Mouse (Mus musculus): ENCODE results near the gene Tiam1. TPM values are rescaled to one million over a fixed set of nuclear protein-coding genes. Genes with fewer than 3 reads are reported as not detected.

Tiam1 gene
- total RNA-seq, 2 experiments from 2014 or later = 4.7 to 7.1 TPM

DNA sequence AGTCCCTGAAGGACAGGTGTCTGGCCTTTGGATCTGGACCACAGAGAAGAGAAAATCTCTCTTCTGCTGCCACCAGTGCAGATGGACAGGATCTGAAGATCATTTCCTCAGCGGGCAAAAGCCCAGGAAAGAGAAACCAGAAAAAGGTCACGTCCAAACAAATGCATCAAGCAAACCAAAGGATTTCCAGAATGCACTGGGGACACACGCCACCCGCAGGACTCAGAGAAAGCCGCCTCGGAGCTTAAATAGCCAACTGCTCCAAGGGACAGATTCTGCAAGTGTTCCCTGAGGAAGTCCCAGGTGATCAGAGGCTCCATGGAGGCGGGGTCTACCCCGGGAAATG, 119.9 kb downstream of the Tiam1 start:
- DNase-seq = no peak
- intact Hi-C loops (cut with DNase I; ENCODE audit: low total_unique reads) = no loop called here

DNA sequence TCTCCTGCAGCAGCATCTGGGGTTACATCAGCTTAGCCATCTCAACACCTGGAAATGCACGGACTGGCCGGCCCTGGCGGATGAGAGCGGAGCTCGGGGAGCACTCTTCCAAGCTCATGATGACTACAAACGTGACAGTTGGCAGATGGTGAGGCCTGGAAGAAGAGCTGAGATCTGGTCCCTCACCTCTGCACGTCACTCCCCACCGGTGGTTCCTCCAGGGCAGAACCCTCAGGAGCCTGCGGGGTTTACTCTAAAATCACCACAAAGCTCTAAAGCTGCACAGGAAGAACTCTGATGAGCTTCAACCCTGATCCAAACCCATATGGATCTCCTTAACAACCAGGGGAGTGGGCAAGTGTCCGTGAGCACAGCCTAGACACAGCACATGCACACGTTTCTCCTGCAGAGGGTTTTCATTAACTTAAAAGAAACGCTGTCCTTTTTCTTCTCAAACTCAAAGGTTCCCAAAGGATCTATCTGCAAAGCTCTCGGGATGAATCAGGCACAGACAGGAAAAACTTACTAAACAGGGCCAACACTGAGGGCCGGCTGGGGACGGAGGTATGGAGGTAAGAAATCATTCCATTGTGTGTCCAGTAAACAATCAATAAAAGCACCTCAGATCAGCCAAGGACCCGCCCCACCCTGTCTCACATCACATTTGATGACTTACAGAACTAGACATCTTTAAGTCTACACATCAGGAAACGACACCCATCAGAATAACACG, 120.5 kb downstream of the Tiam1 start:
- intact Hi-C loops (cut with DNase I; ENCODE audit: low total_unique reads) = no loop called here

DNA sequence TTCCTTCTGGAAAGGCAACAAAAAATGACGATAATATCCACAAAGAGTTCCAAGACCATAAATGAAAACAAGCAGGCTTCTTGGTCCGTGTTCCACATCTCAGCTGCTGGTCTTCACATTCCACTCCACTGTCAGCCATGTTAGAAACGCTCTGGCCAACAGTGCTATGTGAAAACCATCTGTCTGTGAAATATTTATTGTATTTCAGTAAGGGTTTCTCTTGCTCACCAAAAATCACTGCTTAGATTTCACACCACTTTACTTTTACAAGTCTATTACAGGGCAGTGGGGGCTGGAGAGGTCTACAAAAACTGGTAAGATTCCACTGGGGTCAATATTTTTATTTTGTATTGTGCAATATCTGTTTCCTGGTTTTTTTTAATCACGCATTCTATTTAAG, 127.5 kb downstream of the Tiam1 start:
- intact Hi-C loops (cut with DNase I; ENCODE audit: low total_unique reads) = no loop called here
- DNase-seq = no peak

More for the DNA sequence above, 120.5 kb downstream of the Tiam1 start:
- DNase-seq = no peak

DNA sequence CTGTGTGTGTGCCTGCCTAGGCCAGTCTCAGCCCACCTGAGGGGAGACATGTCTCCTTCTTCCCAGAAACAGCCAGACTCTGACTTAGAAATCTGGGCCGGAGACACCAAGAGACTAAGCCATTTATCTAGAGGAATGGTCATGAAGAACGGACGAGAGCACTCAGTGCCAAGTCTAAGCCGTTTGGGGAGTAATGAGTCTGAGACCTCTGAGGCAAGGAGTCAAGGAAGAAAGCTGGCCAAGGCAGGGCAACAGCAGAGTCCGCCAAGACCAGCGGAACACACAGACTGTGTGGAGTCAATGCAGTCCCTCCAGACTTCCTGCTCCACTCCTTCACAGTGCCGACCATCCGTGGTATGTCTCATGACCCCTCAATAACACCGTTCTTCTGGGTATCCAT, 129.0 kb downstream of the Tiam1 start:
- DNase-seq = no peak
- intact Hi-C loops (cut with DNase I; ENCODE audit: low total_unique reads) = no loop called here

DNA sequence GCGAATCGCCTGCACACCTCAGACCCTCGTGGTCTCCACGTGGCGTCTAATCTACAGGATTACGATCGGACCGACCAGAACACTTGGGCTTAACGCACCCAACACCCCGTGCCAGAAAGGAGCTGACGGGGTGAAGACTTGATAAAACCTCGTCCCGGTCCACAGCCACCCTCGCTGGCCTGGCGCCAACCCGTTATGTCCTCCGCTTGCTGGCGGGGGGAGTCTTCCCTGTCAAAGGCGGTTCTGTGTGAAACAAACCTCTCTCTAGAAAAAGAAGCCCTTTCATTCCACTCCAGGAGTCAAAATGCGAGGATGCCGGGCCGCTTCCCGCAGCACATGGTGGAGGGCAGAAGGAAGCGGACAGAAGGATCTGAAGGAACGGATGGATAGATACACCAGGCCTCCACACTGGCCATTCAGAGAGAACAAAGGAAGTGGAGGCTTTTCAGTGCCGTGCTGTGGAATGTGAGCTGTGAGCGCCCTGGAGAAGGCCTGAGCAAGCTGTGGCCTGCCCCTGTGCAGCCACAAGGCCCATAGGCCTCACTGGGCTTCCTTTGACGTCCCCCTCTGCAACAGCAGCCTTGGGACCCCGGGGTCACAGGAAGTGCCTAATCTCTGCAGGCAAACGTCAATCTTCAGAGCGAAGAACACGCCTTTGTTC, 131.9 kb downstream of the Tiam1 start:
- no peak for DNase-seq
- intact Hi-C loops (cut with DNase I; ENCODE audit: low total_unique reads) = no loop called here

DNA sequence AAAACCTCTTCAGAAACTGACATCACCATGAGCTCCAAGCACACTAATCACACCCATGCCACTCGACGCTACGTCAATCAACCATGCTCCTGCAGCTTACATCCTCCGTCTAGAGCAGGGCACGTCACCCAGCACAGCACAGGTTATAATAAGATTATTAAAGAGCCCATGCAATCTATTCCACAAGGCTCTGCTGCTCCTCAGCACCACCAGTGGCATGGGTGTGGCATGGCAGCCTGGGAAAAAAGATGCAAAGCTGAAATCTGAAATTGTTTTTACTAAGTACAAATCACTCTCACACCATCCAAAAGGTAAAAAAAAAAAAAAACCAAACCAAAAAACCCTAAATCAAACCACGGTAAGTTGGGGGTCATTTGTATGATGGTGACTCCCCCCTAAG, 135.1 kb downstream of the Tiam1 start:
- no peak for DNase-seq
- intact Hi-C loops (cut with DNase I; ENCODE audit: low total_unique reads) = no loop called here

DNA sequence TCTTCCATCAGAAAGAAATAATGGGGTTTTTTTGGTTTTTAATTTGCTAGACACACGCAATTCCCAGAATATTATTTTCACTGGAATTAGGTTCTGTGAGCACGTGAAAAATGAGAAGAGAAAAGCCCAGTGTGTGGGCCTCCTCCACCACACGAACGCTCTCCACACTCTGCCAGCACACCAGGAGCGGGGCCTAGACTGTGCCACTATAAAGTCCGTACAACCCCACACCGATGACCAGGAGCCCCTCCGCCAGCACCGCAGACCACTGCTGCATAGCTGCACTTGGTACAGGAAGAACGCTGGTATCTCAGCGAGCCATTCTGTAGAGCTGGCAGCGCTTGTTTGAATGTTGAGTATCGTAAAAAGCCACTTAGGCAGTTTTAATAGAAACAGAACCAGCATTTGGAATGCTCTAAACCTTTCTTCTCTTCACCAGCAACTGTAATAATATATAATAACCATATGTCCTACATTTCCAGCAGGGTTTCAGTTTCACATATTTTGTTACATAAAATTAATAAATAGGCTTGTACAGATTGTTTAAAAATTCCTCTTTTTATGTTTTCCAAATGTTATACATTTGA, 136.1 kb downstream of the Tiam1 start:
- DNase-seq = no peak
- intact Hi-C loops (cut with DNase I; ENCODE audit: low total_unique reads) = no loop called here

DNA sequence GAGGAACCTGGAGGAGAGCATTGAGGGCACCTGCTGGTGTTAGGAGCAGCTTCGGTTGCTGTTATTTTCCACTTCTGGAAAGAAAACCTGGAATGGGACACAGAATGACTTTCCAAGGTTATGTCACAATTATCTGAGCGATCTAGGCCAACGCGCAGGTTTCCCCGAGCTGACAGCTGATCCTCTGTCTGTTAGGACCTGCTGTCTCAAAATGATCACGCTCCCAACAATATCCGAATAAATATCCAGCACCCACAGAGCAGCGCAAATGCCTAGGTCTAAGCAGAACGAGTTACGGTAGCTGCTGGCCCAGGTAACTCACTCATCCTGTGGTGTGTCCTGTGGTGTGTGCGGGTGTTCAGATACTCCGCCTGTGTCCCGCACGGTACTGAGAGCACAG, 140.0 kb downstream of the Tiam1 start:
- intact Hi-C loops (cut with DNase I; ENCODE audit: low total_unique reads) = no loop called here
- DNase-seq = no peak

DNA sequence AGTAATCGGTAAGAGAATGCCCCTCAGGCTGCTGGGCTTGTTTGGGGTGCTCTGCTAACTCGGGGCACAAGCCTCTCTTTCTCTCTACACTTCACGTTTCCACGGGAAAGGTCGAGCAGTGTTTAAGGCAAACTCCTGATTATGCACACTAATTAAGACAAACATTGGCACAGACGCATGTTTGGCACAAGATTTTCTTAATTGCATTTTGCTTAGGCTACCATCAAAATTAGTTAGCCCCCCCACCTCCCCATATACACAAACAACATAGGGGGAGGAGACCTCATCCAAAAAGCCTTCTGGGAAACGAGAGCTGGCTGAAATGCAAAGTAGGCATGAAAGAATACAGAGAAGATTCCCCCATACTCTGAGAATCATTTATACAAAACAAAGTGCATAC, 148.4 kb downstream of the Tiam1 start:
- DNase-seq = no peak
- intact Hi-C loops (cut with DNase I; ENCODE audit: low total_unique reads) = no loop called here

DNA sequence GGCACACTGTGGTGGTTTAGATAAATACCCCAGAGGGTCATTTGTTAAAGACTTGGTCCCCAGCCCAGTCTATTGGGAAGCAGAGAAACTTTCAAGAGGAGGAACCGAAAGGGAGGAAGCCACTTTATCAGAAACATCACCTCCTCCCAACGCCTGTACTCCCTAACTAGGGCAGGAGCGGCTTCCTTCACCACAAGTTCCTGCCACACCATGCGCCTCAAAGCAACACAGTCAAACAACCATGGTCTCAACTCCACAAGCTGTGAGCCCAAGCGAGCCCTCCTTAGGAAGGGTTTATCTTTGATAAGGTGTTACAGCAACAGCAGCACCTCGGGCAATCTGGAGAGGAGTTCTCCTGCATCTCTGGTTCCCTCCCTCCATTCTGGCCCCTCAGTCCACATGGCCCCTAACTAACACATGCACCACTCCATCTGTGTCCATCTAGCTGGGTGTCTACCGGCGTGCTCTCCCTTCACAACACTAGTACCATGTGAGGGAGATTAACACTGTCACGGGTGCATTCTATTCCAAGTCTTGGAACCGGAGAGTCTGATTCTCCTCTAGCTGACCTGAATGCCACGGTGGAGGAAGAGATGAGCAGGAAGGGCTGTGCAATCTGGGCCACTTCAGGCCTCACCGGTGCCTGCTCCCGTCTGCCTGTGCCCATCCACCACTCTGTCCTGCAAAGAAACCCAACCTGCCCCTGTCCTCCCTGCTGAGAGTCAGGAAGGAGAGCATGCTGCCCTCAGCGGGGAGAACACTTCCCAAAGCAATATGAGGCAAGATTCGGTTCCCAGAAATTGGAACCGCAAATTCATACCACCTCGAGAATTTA, 149.4 kb downstream of the Tiam1 start:
- intact Hi-C loops (cut with DNase I; ENCODE audit: low total_unique reads) = no loop called here
- no peak for DNase-seq

DNA sequence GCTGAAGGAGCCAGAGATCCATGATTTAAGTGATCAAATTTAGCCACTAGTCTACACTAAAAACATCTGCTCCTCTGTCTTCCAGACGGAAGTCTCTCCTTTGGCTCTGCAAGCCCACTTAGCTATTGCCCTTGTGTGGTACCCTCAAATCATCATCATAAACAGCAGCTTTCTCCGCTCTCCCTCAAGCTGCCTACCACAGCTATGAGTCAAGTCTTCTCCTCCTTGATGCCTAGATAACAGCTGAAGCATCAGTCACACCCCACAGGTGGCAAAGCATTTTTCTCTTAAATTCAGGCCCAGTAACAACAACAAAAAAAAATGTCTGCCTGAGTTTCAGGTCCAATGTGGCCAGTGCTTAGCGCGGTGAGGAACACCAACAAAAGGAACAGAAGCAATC, 150.1 kb downstream of the Tiam1 start:
- intact Hi-C loops (cut with DNase I; ENCODE audit: low total_unique reads) = no loop called here

DNA sequence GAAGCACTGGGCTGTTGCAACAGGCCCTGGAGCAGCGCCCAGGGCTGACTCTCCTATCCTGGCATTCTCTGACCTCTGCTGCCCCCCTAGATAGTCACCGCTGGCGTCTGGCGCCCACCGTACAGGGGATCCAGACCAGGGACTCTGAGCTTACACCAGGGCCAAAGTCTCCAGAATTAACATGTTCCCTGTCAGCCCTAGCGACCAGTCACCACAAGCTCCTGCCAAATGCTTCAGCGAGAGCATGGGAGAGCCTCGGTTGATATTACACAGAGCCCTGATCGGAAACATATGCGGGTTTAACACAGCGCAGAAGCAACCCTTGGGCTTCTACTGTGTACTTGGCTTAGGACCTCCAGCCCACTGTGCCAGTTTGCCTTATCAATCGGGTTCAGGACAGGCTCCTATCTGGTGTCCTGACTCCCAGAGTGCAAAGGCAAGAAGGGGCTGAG, 151.8 kb downstream of the Tiam1 start:
- DNase-seq = peak; percentile 56
- intact Hi-C loops (cut with DNase I; ENCODE audit: low total_unique reads) = no loop called here

More for the DNA sequence above, 150.1 kb downstream of the Tiam1 start:
- DNase-seq = no peak

DNA sequence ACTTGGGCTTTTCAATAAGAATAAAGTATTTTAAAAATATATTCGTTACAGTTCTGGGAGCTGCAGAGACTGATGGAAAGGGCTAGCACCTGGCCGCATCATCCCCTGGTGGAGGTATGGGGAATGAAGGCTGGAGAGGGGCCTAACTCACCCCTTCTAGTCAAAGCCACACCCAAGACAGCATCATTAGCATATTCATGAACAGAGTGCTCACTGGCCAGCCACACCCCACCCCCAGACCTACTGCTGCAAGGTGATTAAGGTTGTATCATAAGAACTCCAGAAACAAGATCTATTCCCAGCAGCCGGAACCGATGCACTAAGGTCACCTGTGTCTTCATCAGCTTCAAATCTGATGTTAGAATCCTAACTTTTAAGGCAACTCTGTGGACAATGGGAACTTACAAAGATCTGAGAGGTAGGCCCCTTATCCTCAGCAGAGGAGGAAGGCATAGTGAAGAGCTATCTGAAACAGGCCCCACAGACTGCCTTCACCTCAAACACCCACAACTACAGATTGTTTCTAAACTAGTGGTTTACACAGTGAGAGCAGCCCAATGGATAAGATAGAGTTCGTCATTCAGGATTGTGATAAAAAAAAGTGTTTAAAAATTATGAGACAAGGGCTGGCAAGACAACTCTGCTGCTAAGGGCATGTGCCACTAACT, 153.1 kb downstream of the Tiam1 start:
- intact Hi-C loops (cut with DNase I; ENCODE audit: low total_unique reads) = no loop called here
- DNase-seq = no peak

DNA sequence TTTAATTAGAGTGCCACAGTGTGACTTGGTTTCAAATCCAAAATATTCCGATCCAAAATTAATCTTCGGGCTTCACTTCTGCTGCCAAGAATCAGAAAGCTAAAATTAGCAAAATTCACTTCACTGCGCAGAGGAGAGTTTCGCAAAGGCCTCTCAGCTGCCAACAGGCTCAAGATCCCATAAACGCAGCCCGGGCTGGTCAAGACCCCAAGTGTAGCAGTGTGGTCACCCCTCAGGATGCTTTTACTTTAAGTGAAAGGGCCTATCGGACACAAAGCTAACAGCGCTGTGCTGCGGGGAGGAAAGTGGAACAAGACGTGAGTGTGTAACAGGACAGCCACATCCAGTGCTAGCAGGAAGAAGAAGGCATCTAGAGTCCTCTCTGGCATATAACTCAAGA, 153.8 kb downstream of the Tiam1 start:
- intact Hi-C loops (cut with DNase I; ENCODE audit: low total_unique reads) = no loop called here
- no peak for DNase-seq

DNA sequence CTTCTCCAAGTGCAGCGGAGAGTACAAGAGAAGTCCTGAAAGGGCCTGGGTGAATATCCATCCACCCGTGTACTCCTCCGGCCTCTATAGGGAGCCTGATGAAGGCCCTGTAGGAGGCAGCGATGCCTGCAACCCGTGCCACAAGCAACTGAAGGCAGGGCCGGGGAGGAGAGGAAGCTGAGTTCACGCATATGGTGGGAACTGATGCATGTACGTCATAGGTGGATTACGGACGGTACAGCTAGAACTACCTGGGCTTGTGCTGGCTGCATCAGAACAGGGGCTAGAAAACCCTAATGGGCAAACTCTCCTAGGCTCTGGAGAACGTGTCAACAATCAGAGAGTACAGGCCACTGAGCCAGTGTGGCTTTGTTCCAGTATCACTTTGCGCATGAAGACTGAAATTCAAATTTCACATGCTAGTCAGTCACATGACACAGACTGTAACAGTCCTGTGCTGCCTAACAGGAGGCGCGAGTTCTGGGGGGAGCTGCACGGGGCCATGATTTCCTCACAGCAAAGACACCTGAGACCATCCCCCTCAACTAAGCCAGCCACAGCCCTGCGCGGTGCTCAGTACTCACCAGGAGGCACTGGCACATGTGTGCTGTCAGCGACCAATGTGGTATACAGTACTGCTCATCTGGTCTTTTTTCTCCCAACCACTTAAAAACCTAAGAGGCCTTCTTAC, 156.8 kb downstream of the Tiam1 start:
- intact Hi-C loops (cut with DNase I; ENCODE audit: low total_unique reads) = no loop called here
- DNase-seq = no peak

DNA sequence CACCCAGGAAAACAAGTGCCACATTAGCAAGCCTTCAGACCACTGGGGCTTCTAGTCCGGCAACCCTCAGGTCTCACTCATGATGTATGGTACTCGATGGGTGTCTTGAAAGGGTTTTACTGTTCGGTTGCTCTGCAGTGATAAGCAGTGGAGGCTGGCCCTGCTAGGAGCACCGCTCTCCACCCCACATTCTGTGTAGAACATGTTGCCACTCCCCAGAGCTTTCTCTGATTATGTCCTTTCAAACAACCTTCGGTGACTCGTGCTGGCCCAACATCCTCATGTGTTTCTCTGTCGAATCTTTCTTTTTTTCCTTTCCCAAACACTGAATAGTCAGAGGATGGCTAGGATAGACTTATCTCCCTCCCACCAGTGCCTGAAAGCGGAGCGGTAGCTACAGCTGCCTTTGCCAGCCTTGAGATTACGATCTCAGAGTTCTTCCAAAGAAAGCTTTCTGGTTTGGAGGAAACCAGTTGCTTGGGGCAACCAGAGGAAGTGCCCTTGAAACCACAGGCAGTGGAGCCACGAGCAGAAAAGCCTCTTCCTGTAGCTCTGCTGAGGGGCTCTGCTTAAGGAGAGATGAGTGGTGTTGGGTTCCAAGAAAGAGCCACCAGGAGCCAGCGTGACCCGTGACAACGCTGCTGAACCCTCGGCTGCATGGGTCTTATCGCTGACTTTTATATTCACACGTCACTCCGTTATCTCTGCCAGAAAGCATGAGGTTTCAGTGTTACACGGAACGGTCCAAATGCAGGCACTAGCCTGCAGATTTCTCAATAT, 157.7 kb downstream of the Tiam1 start:
- no peak for DNase-seq
- intact Hi-C loops (cut with DNase I; ENCODE audit: low total_unique reads) = no loop called here

DNA sequence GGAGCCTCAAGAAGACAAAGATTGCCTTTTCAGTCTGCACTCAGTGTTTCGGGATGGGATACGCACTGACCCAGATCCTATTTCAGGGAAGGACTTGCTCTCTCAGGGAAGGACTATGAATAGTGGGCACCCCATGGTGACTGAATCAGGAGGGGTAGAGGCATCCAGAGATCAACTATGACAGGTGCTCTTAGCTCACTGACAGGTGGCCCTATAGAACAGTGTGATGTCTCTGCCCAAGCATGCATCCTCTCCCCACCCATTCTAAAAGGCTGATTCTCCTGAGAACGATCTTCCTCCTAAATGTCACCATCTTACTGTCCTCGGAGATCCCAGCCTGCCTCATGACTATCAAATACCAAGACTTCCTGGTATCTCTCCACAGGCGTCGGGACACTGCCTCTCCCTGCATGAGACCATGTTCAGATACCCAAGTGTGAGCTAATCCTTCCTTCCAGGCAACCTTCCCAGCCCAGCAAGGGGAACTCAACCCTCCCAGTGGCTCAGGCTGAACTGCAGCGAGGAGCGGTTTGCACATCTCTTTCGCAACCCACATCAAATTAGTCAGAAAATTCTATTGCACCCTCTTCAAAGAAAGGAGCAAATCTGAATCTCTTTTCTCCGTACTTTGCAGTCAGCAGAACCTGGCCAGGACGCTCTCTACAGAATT, 163.4 kb downstream of the Tiam1 start:
- peak; percentile 50 for DNase-seq
- intact Hi-C loops (cut with DNase I; ENCODE audit: low total_unique reads) = no loop called here

DNA sequence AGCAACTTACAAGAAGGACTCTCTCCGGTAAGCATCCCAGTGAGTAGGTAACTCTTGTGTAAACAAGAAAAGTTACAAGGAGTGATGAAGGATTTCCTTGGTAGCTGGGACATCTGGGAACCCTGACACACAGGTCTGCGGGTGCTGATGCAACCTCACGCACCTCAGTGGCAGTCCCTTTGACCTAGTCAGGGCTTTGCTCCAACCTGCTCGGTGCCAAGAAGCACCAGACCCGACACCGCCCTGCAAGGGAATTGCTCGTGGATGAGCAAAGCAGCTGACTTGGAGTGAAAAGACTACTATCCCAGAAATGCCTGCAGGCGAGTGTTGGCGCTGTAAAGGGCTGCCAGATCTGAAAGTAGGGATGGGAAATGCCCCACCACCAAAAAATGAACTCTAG, 168.1 kb downstream of the Tiam1 start:
- intact Hi-C loops (cut with DNase I; ENCODE audit: low total_unique reads) = no loop called here
- DNase-seq = no peak

Data from gastrocnemius, postnatal 14 days (tissue).